Mouse (Mus musculus) ovary, adult 18-20 months (tissue): ENCODE measurements around the gene Npas2.

Source experiments
- DNase-seq: peaks from one replicate; pipeline ENCODE4 v3.0.0; 2022; ENCODE audit warnings: low spot score, mixed read lengths

Gene Npas2

GRCm38 (mm10) chr1:39192997-39193861 lies at the start of gene Npas2:
Npas2 (plus strand) TSS chr1:39193731.
- DNase-seq = no peak

- DNase-seq = no peak
These were observed 36.8 kb upstream of the Npas2 start for GRCm38 (mm10) chr1:39156778-39157177.

DNA sequence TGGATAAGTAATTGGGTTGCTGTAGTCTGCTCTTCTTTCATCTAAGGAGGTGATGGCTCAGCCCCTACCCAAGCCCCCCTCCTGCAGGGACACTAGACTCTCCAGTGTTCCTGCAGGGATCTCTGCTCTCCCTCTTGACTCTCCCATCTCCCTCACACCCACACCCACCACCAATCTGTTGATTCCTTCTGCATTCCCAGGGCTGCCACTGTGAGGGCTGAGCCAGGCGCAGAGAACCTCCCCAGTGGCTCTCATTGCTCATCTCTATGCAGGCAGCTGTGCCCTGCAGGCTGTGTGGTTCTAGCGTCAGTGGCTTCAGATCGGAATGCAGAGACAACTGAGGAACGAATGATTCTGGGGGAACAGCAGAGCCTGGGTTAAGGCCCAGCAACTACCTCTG lies 33.4 kb upstream of the Npas2 start:
- no peak for DNase-seq

GRCm38 (mm10) chr1:39163077-39163476 lies 30.5 kb upstream of the Npas2 start:
- DNase-seq = no peak

DNA sequence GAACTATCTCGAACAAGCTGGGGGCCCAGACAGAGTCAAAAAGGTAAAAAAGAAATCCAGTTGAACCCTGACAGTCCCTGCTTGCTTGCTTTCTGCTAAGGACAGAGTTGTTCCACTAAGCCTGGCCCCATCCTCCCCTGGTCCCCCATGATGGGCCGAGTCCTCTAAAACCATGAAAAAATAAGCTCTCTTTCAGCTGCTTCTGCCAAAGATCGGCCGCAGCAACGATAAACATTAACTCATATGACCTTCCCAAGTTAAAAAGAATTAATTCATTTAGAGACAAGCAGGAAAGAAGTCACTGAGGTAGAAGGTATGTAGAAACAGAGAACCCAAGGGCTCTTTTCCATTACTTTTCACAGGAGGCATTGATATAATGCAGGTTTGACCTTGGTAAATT lies 16.8 kb upstream of the Npas2 start:
- DNase-seq = no peak

DNA sequence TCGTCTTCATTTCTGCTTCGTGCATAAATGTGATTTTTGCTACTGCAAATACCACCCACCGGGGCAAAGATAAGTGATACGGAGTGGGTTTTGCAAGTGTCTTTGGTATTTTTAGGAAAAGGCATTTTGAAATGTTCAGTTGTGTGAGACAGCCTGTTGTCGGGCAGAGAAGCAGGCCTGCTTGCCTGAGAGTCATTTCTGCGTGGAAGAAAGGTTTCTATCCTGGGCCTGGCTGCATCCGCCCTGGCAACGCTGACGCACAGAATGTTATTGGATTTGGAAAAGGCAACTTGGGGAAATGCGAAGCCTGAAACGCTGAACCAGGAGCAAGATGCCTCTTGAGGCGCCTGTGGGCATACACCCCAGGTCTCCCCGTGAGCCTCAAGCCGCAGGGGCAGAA lies 16.3 kb upstream of the Npas2 start:
- no peak for DNase-seq

DNA sequence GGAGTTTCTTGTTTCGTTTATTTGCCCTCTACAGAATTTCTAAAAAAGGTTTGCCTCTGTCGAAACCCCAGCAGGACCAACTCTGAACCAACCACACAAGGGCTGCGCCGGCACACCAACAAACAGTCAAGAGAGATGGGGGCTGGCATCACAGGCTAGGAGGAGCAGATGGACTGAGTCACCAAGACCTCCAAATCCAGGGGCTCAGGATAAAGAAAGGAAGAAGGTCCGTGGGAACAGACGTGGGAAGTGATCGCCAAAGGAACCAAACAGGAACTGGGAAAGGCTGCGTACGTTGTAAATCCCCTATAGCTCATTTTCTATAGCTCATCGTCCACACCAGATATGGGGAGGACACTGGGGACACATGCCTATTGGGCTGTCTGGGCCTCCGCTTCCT lies 13.7 kb upstream of the Npas2 start:
- no peak for DNase-seq

DNA sequence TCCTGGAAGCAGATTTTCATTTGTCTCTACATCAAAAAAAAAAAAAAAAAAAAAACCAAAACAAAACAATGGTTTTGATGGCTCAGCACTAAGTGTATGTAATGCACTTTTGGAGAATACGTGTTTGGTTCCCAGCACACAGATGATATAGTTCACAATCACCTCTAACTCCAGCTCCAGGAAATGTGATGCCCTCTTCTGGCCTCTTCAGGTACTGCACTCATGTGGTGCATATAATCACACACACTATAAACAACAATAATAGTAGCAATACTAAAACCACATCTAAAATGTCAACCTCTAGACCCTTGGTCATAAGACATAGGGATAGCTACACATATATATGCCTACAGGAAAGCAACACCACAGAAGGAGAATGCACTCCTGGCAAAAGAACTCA lies 13.0 kb upstream of the Npas2 start:
- DNase-seq = no peak

GRCm38 (mm10) chr1:39181901-39182300 lies 11.6 kb upstream of the Npas2 start:
- no peak for DNase-seq

GRCm38 (mm10) chr1:39185833-39186232 lies 7.7 kb upstream of the Npas2 start:
- no peak for DNase-seq

GRCm38 (mm10) chr1:39186711-39187437 lies 6.7 kb upstream of the Npas2 start:
- DNase-seq = no peak

GRCm38 (mm10) chr1:39191122-39191521 lies 2.4 kb upstream of the Npas2 start:
- DNase-seq = no peak

DNA sequence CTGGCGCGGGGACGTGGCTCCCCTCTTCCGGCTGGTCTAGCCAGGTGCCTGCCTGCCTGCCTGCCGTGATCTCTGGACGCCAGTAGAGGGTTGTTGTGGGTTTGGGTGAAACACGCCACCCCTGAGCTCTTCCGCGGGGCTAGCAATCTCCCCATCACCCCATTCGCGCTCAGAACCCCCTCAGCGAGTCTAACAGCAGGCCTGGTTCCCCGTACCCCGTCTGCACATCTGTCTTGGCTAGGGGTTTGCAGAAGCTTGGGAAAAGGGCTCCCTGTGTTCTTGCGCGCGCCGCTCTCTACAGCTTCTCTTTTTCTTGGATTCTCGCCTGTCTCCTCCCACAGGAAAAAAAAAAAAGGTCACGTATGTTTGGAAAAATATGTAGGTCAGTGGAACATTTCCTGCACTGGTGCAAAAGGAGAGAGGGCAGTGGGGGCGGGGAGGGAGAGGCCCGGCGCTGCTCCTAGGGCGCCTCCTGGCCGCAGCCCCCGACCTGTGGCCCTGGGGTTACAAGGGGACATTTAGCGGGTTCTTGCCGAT lies 1.0 kb upstream of the Npas2 start:
- DNase-seq = peak; percentile 56

- DNase-seq = no peak
These were observed 538 bp downstream of the Npas2 start for GRCm38 (mm10) chr1:39193862-39194675.

- DNase-seq = no peak
These were observed 1.4 kb downstream of the Npas2 start for GRCm38 (mm10) chr1:39194959-39195358.

GRCm38 (mm10) chr1:39196126-39196525 lies 2.6 kb downstream of the Npas2 start:
- no peak for DNase-seq

- DNase-seq = no peak
These were observed 3.3 kb downstream of the Npas2 start for GRCm38 (mm10) chr1:39196676-39197375.

- DNase-seq = no peak
These were observed 11.5 kb downstream of the Npas2 start for GRCm38 (mm10) chr1:39205021-39205420.

DNA sequence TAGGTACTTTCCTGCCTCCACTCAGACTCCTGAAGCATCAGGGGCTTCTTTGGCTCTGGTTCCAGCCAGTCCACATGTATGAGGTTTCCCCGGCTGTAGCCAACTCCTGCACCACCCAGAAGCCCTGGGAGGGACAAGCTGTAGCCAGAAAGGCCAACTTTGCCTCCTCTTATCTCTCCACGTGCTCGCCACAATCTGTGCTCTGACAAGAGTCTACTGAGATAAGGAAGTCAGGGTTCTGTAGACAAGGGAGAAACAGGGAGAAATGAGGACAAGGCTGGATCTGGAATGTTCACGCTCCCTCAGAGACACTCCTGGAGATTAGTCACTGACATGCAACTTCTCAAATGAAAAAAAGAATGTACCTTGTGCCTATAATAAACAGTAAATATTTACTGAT lies 12.2 kb downstream of the Npas2 start:
- DNase-seq = peak; percentile 59

DNA sequence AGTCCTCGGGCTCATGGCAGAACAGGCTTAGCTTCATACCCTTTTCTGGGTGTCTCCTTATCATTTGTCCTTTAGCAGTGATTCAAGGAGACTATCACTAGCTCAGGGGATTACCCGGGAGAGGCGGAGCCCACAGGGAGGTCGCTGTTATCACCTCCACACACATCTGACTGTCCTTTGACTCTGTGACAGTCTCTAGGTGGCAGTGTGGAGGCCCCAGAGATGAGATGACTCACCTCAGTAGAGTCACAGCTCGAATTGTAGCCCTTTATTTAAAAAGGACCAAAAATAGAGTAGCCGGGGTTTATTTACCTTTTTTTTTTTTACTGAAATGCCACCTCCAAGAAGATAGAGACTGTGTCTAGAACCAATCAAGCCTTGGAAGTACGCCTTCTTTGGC lies 13.4 kb downstream of the Npas2 start:
- DNase-seq = no peak

- DNase-seq = no peak
These were observed 17.4 kb downstream of the Npas2 start for GRCm38 (mm10) chr1:39210928-39211327.

- DNase-seq = no peak
These were observed 19.5 kb downstream of the Npas2 start for GRCm38 (mm10) chr1:39212982-39213381.
